Mouse (Mus musculus) kidney, adult 2 months (tissue): ENCODE data around the gene Serpina1b.

Source experiments
- CTCF ChIP-seq: fragments of 200-500 bp; conservative IDR thresholded peaks from 2 replicates; pipeline ENCODE4 v1.5.1; 2011; ENCODE audit warnings: low read depth, mild to moderate bottlenecking, control low read depth, low read length, moderate library complexity, mixed read lengths; ENCODE audit not compliant: insufficient read depth, insufficient read length
- POLR2A ChIP-seq: fragments of 200-500 bp; IDR thresholded peaks from one replicate; pipeline ENCODE4 v1.6.1; 2011; ENCODE audit warnings: low read depth, low read length, control low read depth

GRCm38 (mm10) chr12:103686050-103686449, 144.1 kb downstream of the Serpina1b start:
- TF ChIP-seq POLR2A (no peak), CTCF (no peak)
